Mouse (Mus musculus) ovary, adult 2 months (tissue): ENCODE results near the gene Mmp12. TPM values are rescaled to one million over a fixed set of nuclear protein-coding genes. Genes with fewer than 3 reads are reported as not detected.

ENCODE experiments used
- polyA plus RNA-seq: library from polyadenylated mRNA; depleted of rRNA; stranded (reverse); fragments of >200 nt; gene quantifications from 2 replicates; pipeline ENCODE4 v1.2.3, GENCODE M21; 2012; rRNA removed

Gene Mmp12
- 0.80 and 0.81 TPM in 2 replicates for polyA plus RNA-seq

GRCm38 (mm10) chr9:7344107-7344506 is at the start of gene Mmp12:
Gene Mmp12 (plus strand): TSS chr9:7344381.

GRCm38 (mm10) chr9:7387947-7388346 is 43.8 kb downstream of the Mmp12 start, which contains the start of gene Mmp1b:
Gene Mmp1b (minus strand): TSS chr9:7388047.

Other genes starting within 250 kb of the Mmp12 start
- gene Dync2h1, start 159.9 kb upstream of the Mmp12 start, polyA plus RNA-seq, result 1.1 and 1.4 TPM in 2 replicates
- 38.5 and 51.8 TPM in 2 replicates for gene Dcun1d5, start 159.9 kb upstream of the Mmp12 start, polyA plus RNA-seq
- gene Mmp13, start 71.9 kb upstream of the Mmp12 start, polyA plus RNA-seq, result 0.12 and 0.19 TPM in 2 replicates
- gene Mmp1b, start 43.7 kb downstream of the Mmp12 start, polyA plus RNA-seq, result not detected in 2 replicates
- 0.90 and 1.4 TPM in 2 replicates for gene Mmp3, start 101.4 kb downstream of the Mmp12 start, polyA plus RNA-seq
- 0.11 and 0.63 TPM in 2 replicates for gene Mmp10, start 158.0 kb downstream of the Mmp12 start, polyA plus RNA-seq
- 0.61 and 0.70 TPM in 2 replicates for gene Mmp8, start 214.1 kb downstream of the Mmp12 start, polyA plus RNA-seq
- gene Mmp27, start 227.0 kb downstream of the Mmp12 start, polyA plus RNA-seq, result 0.18 TPM in 1 of 2 replicates, not detected in the other